Mouse (Mus musculus): ENCODE data around the gene Pira2. TPM values are rescaled to one million over a fixed set of nuclear protein-coding genes. Genes with fewer than 3 reads are reported as not detected.
"Not testable (repeated sequence)": the region's sequence is repeated elsewhere in the genome, so short reads cannot be mapped to it uniquely, and the experiment has no call there.

Pira2 gene
- polyA plus RNA-seq (2015; fragmentation: Nextera tagmentation; extraction: Ambion mirVana) = 0.50 and 0.65 TPM in 2 replicates

GRCm38 (mm10) chr7:3844951-3845350 is at the start of gene Pira2:
TSS of gene Pira2 (minus strand) at chr7:3845051.
- not testable (repeated sequence) for H3K4me2 ChIP-seq; H3K36me3 ChIP-seq; H3K27me3 ChIP-seq; H3K27ac ChIP-seq; H3K4me3 ChIP-seq; H3K4me1 ChIP-seq; H3K9me3 ChIP-seq; ATAC-seq (ENCODE audit: borderline replicate concordance, extremely low read depth, low FRiP score, low TSS enrichment); H3K9ac ChIP-seq
- no CpG with 5 or more reads among the region's 2 CpGs for WGBS

- H3K9ac ChIP-seq; H3K9me3 ChIP-seq; H3K4me2 ChIP-seq; H3K4me3 ChIP-seq; H3K27me3 ChIP-seq; H3K36me3 ChIP-seq; H3K4me1 ChIP-seq; ATAC-seq (ENCODE audit: borderline replicate concordance, extremely low read depth, low FRiP score, low TSS enrichment); H3K27ac ChIP-seq: not testable (repeated sequence)
- no CpG with 5 or more reads among the region's 1 CpGs for WGBS
Measured at GRCm38 (mm10) chr7:3875032-3875431, 30.2 kb upstream of the Pira2 start.

DNA sequence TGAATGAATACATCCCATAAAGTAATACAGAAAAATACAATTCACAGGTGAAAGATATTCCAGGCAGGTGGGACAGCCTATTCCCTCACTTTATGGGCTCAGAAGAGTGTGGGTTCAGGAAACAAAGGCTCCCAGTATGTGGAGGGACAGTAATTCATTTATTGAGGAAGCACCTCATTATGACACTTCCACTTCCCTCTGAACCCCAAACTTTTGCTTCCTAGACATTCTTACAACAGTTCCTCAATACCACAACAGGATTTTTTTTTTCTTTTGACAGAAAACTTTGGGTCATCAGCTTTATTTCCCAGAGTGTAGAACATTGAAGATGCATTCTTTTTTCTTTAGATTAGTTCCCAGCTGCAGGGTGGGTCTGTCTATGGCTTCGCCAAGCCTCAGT is 7.0 kb downstream of the Pira2 start:
- not testable (repeated sequence) for H3K27me3 ChIP-seq; H3K9ac ChIP-seq; H3K27ac ChIP-seq; H3K4me1 ChIP-seq; H3K4me2 ChIP-seq; H3K4me3 ChIP-seq; H3K9me3 ChIP-seq; H3K36me3 ChIP-seq; ATAC-seq (ENCODE audit: borderline replicate concordance, extremely low read depth, low FRiP score, low TSS enrichment)
- no CpG with 5 or more reads among the region's 1 CpGs for WGBS

DNA sequence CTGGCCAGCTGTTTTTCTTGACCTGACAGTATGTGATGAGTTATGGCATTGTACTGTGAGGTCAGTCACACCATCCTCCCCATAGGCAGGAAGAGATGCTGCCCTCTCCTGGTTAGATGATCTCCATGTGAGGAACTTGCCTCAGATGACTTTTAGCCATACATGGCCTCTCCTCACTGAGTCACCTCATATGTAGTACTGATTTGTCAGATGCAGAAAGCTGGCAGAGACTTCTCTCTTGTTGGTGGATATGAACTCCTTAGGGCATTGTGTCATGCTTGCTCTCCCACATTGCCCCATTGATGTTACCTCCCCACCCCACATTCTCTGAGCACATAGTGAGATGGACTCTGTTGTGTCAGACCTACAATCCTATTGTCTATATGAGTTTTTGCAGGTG is 14.2 kb downstream of the Pira2 start:
- not testable (repeated sequence) for ATAC-seq (ENCODE audit: borderline replicate concordance, extremely low read depth, low FRiP score, low TSS enrichment)

DNA sequence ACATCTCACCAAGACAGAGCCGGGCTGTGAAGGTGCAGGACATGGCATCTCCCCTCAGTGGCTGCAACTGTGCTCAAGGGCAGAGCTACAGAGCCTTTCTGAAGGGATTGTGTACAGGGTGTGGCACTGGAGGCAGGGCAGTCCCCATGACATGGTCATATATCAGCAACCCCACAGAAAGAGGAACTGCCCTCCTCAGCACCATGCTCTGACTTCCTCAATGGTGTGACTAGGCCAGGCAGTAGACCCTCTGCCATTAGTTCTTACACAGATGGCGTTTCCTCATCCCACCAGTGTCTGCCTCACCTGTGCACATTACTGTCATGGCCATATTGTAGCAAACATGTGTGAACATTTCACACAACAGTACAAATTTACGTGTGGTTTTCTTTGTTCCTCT is 19.3 kb downstream of the Pira2 start, which contains the start of gene Gm15448:
Gm15448 (minus strand) TSS at position 89 of the 400 bp plus-strand sequence.
- H3K4me1 ChIP-seq; H3K4me3 ChIP-seq; ATAC-seq (ENCODE audit: borderline replicate concordance, extremely low read depth, low FRiP score, low TSS enrichment); H3K27ac ChIP-seq; H3K27me3 ChIP-seq; H3K9me3 ChIP-seq; H3K4me2 ChIP-seq; H3K36me3 ChIP-seq; H3K9ac ChIP-seq: not testable (repeated sequence)
- WGBS = 50% methylated on average over 1 of the region's 3 CpGs

More for the DNA sequence above, 14.2 kb downstream of the Pira2 start:
- H3K4me3 ChIP-seq, H3K27me3 ChIP-seq, H3K4me1 ChIP-seq, H3K9ac ChIP-seq, H3K4me2 ChIP-seq, H3K9me3 ChIP-seq, H3K36me3 ChIP-seq, H3K27ac ChIP-seq: not testable (repeated sequence)

DNA sequence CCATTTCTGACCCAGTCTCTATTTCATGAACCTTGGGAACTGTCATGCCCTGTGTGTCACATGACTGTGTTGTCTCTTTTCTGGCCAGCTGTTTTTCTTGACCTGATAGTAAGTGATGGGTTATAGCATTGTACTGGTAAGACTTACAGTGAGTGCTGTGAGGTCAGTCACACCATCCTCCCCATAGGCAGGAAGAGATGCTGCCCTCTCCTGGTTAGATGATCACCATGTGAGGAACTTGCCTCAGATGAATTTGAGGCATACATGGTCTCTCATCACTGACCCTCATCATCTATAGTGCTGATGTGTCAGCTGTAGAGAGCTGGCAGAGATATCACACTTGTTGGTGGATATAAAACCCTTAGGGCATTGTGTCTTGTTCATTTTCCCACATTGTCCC is 32.9 kb downstream of the Pira2 start:
- H3K27ac ChIP-seq = not testable (repeated sequence)

DNA sequence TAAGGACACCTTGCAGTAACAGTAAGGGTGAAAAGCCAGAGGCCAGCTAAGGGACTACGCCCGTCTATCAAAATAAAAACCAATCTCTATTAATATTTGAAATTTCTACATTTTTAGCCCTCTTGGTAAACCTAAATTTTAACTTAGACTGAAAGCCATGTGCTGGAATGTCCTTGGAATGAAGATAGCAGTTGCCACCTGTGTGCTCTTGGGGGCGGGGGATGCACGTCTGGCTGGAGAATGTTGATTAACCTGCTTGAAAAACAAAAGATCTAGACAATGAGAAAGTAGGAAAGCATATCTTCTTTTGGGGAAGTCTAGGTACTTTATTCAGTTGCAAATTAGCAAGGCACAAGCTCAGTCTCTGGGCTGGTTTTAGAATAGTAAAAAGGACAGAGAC is 41.9 kb downstream of the Pira2 start:
- not testable (repeated sequence) for H3K27me3 ChIP-seq; H3K9me3 ChIP-seq; H3K4me2 ChIP-seq; H3K9ac ChIP-seq; ATAC-seq (ENCODE audit: borderline replicate concordance, extremely low read depth, low FRiP score, low TSS enrichment); H3K4me1 ChIP-seq; H3K36me3 ChIP-seq; H3K27ac ChIP-seq; H3K4me3 ChIP-seq
- 88% methylated on average over 4 of the region's 4 CpGs for WGBS

More for the DNA sequence above, 32.9 kb downstream of the Pira2 start:
- ATAC-seq (ENCODE audit: borderline replicate concordance, extremely low read depth, low FRiP score, low TSS enrichment); H3K27me3 ChIP-seq; H3K4me2 ChIP-seq; H3K36me3 ChIP-seq; H3K4me3 ChIP-seq; H3K4me1 ChIP-seq; H3K9ac ChIP-seq; H3K9me3 ChIP-seq: not testable (repeated sequence)

GRCm38 (mm10) chr7:3799940-3800339 is 44.9 kb downstream of the Pira2 start:
- not testable (repeated sequence) for ATAC-seq (ENCODE audit: borderline replicate concordance, extremely low read depth, low FRiP score, low TSS enrichment); H3K4me3 ChIP-seq; H3K4me1 ChIP-seq; H3K27ac ChIP-seq; H3K9ac ChIP-seq; H3K9me3 ChIP-seq; H3K36me3 ChIP-seq; H3K4me2 ChIP-seq; H3K27me3 ChIP-seq
- WGBS = 63% methylated on average over 3 of the region's 3 CpGs

GRCm38 (mm10) chr7:3796286-3796685 is 48.6 kb downstream of the Pira2 start:
- not testable (repeated sequence) for ATAC-seq (ENCODE audit: borderline replicate concordance, extremely low read depth, low FRiP score, low TSS enrichment); H3K4me3 ChIP-seq; H3K27me3 ChIP-seq; H3K9ac ChIP-seq; H3K36me3 ChIP-seq; H3K4me1 ChIP-seq; H3K4me2 ChIP-seq; H3K27ac ChIP-seq; H3K9me3 ChIP-seq

Other genes starting within 250 kb of the Pira2 start
- 0.10 TPM in 1 of 2 replicates, not detected in the other for gene Oscar, start 228.9 kb downstream of the Pira2 start, polyA plus RNA-seq (2015; fragmentation: Nextera tagmentation; extraction: Ambion mirVana)
- gene Ndufa3, start 227.7 kb downstream of the Pira2 start, polyA plus RNA-seq (2015; fragmentation: Nextera tagmentation; extraction: Ambion mirVana) = 479 and 491 TPM in 2 replicates
- 27.6 and 29.5 TPM in 2 replicates for gene Tfpt, start 215.1 kb downstream of the Pira2 start, polyA plus RNA-seq (2015; fragmentation: Nextera tagmentation; extraction: Ambion mirVana)
- 104 and 105 TPM in 2 replicates for gene Prpf31, start 215.1 kb downstream of the Pira2 start, polyA plus RNA-seq (2015; fragmentation: Nextera tagmentation; extraction: Ambion mirVana)
- gene Cnot3, start 199.8 kb downstream of the Pira2 start, polyA plus RNA-seq (2015; fragmentation: Nextera tagmentation; extraction: Ambion mirVana) = 51.4 TPM in 2 replicates
- gene Leng1, start 179.2 kb downstream of the Pira2 start, polyA plus RNA-seq (2015; fragmentation: Nextera tagmentation; extraction: Ambion mirVana) = 15.0 and 15.8 TPM in 2 replicates
- 21.7 and 25.5 TPM in 2 replicates for gene Tmc4, start 167.5 kb downstream of the Pira2 start, polyA plus RNA-seq (2015; fragmentation: Nextera tagmentation; extraction: Ambion mirVana)
- gene Tsen34, start 152.2 kb downstream of the Pira2 start, polyA plus RNA-seq (2015; fragmentation: Nextera tagmentation; extraction: Ambion mirVana) = 296 and 312 TPM in 2 replicates
- 49.8 and 51.4 TPM in 2 replicates for gene Mboat7, start 151.5 kb downstream of the Pira2 start, polyA plus RNA-seq (2015; fragmentation: Nextera tagmentation; extraction: Ambion mirVana)
- gene Rps9, start 141.1 kb downstream of the Pira2 start, polyA plus RNA-seq (2015; fragmentation: Nextera tagmentation; extraction: Ambion mirVana) = 1,380 and 1,502 TPM in 2 replicates
- 0.72 and 1.4 TPM in 2 replicates for gene Pirb, start 124.7 kb downstream of the Pira2 start, polyA plus RNA-seq (2015; fragmentation: Nextera tagmentation; extraction: Ambion mirVana)
- not detected in 2 replicates for gene Gm15448, start 19.4 kb downstream of the Pira2 start, polyA plus RNA-seq (2015; fragmentation: Nextera tagmentation; extraction: Ambion mirVana)
- 0.36 and 0.42 TPM in 2 replicates for gene Gm14548, start 53.1 kb upstream of the Pira2 start, polyA plus RNA-seq (2015; fragmentation: Nextera tagmentation; extraction: Ambion mirVana)
- gene Lilra6, start 70.5 kb upstream of the Pira2 start, polyA plus RNA-seq (2015; fragmentation: Nextera tagmentation; extraction: Ambion mirVana) = 0.33 and 0.39 TPM in 2 replicates
- gene Lair1, start 218.2 kb upstream of the Pira2 start, polyA plus RNA-seq (2015; fragmentation: Nextera tagmentation; extraction: Ambion mirVana) = 0.72 and 1.2 TPM in 2 replicates

All from lung, embryonic 15.5 days (tissue).